11 mouse cellular contexts compared by ENCODE assay signal in the genomic region with DNA sequence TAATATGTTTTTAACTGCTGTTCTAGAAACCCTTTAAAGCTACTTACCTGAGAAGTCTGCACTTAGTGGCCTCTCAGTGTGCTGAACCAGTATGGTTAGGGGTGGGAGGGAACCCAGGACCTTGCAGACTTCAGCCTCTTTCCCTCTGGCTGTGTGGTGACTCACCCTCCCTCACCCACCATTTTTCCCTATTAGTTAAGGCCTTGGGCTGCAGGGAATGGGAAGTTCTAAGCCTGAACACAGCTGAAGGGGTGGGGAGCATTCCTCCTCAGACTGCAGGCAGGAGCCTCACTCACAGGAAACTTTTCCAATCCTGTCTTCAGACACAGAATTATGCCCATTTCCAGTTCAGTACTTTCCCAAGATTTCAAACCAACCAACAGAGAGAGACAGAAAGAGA. TPM values are rescaled to one million over a fixed set of nuclear protein-coding genes. Genes with fewer than 3 reads are reported as not detected.
DNase-seq lines count a peak whose midpoint lies in the region; ATAC-seq and TF ChIP-seq lines count a peak whose summit lies in the region.
"Had no signal": no experiment of that assay in that cellular context is flagged by ENCODE, and none has a peak within 500 bp of the region (broad histone marks: within the 10 kb centered on the region; RNA-seq: fewer than 3 reads in every experiment).

No protein-coding gene starts in this region.

- H3K4me3 ChIP-seq in heart, embryonic 14.5 days (ENCODE audit: control insufficient read depth in 1 of 2, insufficient read depth in 1 of 2, low read depth in 1 of 2, low read length in 2 of 2): no peak overlapping the region
- H3K4me3 ChIP-seq in bone marrow macrophage, adult 2 months (ENCODE audit: insufficient read depth, low read length): 0 out of 2 replicates have a peak overlapping the region, but pooled peaks have one; percentile 91
- H3K4me3 ChIP-seq in limb, embryonic 15.5 days: no peak overlapping the region
- H3K4me3 ChIP-seq: midbrain, embryonic 15.5 days had no signal

- peaks cover 11 to 25% of the 10 kb centered on the region in 2 experiments for H3K4me1 ChIP-seq in heart, embryonic 14.5 days (ENCODE audit: control insufficient read depth in 2 of 2, insufficient read depth in 2 of 2, low read length in 2 of 2)
- H3K4me1 ChIP-seq in bone marrow macrophage, adult 2 months (ENCODE audit: control insufficient read depth, insufficient read depth, low read length): peaks cover 53% of the 10 kb centered on the region
- H3K4me1 ChIP-seq in limb, embryonic 15.5 days: peaks cover 29% of the 10 kb centered on the region

- peaks cover 10% of the 10 kb centered on the region for H3K36me3 ChIP-seq in heart, embryonic 14.5 days (ENCODE audit: control insufficient read depth, insufficient read depth, low read length)
- H3K36me3 ChIP-seq in limb, embryonic 15.5 days: peaks cover 7% of the 10 kb centered on the region
- H3K36me3 ChIP-seq: midbrain, embryonic 15.5 days had no signal

- H3K9ac ChIP-seq in heart, embryonic 14.5 days (ENCODE audit: low read length): no peak overlapping the region
- no peak overlapping the region for H3K9ac ChIP-seq in limb, embryonic 15.5 days
- H3K9ac ChIP-seq: forebrain, postnatal 0 days; midbrain, embryonic 15.5 days had no signal

- H3K27ac ChIP-seq in heart, embryonic 14.5 days (replicated peaks in 1 of 2; ENCODE audit: control insufficient read depth in 1 of 2, insufficient read depth in 1 of 2, low read depth in 2 of 2, low read length in 2 of 2): peak overlapping the region in 1 of 2 experiments; percentile 6; a peak in 2 of 4 replicates
- peak overlapping the region; percentile 89 for H3K27ac ChIP-seq in bone marrow macrophage, adult 2 months (ENCODE audit: insufficient read depth, low read depth, low read length)
- 0 out of 2 replicates have a peak overlapping the region, but pooled peaks have one; percentile 38 for H3K27ac ChIP-seq in limb, embryonic 15.5 days
- H3K27ac ChIP-seq: midbrain, embryonic 15.5 days had no signal

- intact Hi-C loops in heart, postnatal 36 days (cut with DNase I): no loop called here

- no peak for TF ChIP-seq POLR2A in bone marrow macrophage, adult 2 months (IDR thresholded peaks at IDR 0.05; ENCODE audit: borderline replicate concordance, low read depth, low read length)

- H3K27me3 ChIP-seq in heart, embryonic 14.5 days (ENCODE audit: control insufficient read depth, insufficient read depth, low read length): no peaks in the 10 kb centered on the region
- no peaks in the 10 kb centered on the region for H3K27me3 ChIP-seq in limb, embryonic 15.5 days
- H3K27me3 ChIP-seq: midbrain, embryonic 15.5 days had no signal

- no peak for DNase-seq in heart, postnatal 36 days
- DNase-seq in 416B (ENCODE audit: low read depth) (peak; percentile 49), MN1 (ENCODE audit: low spot score) (no peak)
- no peak for DNase-seq in left cerebral cortex, adult 8-10 months (ENCODE audit: low spot score in 2 of 2)
- no peak for DNase-seq in ovary, postnatal 14 days (ENCODE audit: low spot score)
- DNase-seq: forebrain, postnatal 0 days; thymus, adult 18-20 months had no signal

- ATAC-seq in heart, embryonic 14.5 days (ENCODE audit: insufficient number of reproducible peaks, insufficient read depth, low FRiP score, low read depth): no peak
- no peak for ATAC-seq in limb, embryonic 15.5 days (ENCODE audit: insufficient number of reproducible peaks, low FRiP score, low TSS enrichment, low read depth)
- ATAC-seq: forebrain, postnatal 0 days; midbrain, embryonic 15.5 days had no signal

- H3K9me3 ChIP-seq in heart, embryonic 14.5 days (ENCODE audit: control insufficient read depth, low read length): no peaks in the 10 kb centered on the region
- H3K9me3 ChIP-seq in limb, embryonic 15.5 days: no peaks in the 10 kb centered on the region
- H3K9me3 ChIP-seq: midbrain, embryonic 15.5 days had no signal

- H3K4me2 ChIP-seq in heart, embryonic 14.5 days (ENCODE audit: low read length): 0 out of 2 replicates have a peak overlapping the region, but pooled peaks have one; percentile 92
- no peak overlapping the region for H3K4me2 ChIP-seq in limb, embryonic 15.5 days
- H3K4me2 ChIP-seq: midbrain, embryonic 15.5 days had no signal

- TF ChIP-seq CTCF in bone marrow macrophage, adult 2 months (IDR thresholded peaks at IDR 0.05; ENCODE audit: low read depth, low read length): no peak

RNA-seq across cellular contexts. Expression of a gene that starts 3.1 kb away (rescaled TPM):
- 694 and 725 TPM in 2 replicates for polyA plus RNA-seq in heart, embryonic 14.5 days (2014; fragmentation: Nextera tagmentation; extraction: Ambion mirVana)
- 100 to 1,000 TPM; 103 to 108 TPM for total RNA-seq in heart, postnatal 36 days (2021)
- polyA plus RNA-seq in bone marrow macrophage, adult 2 months (2012; ENCODE audit: insufficient read depth, insufficient read length, missing spikeins): 531 and 533 TPM in 2 replicates
- polyA plus RNA-seq in limb, embryonic 15.5 days (2015; fragmentation: Nextera tagmentation; extraction: Ambion mirVana): 621 and 657 TPM in 2 replicates
- 100 to 1,000 TPM in 3 of 4 experiments, 10 to 100 TPM in 1; 97.3 to 121 (median 112) TPM for total RNA-seq in left cerebral cortex, adult 8-10 months (2022)

RNA-seq across cellular contexts. Expression of a gene that starts 5.9 kb away (rescaled TPM):
- polyA plus RNA-seq in heart, embryonic 14.5 days (2014; fragmentation: Nextera tagmentation; extraction: Ambion mirVana): 88.6 and 90.1 TPM in 2 replicates
- total RNA-seq in heart, postnatal 36 days (2021): 10 to 100 TPM; 69.7 to 74.8 TPM
- polyA plus RNA-seq in bone marrow macrophage, adult 2 months (2012; ENCODE audit: insufficient read depth, insufficient read length, missing spikeins): 70.1 and 70.9 TPM in 2 replicates
- 99.6 and 108 TPM in 2 replicates for polyA plus RNA-seq in limb, embryonic 15.5 days (2015; fragmentation: Nextera tagmentation; extraction: Ambion mirVana)
- 100 to 1,000 TPM; 103 to 109 (median 105) TPM for total RNA-seq in left cerebral cortex, adult 8-10 months (2022)

RNA-seq across cellular contexts. Expression of a gene that starts 35.8 kb away (rescaled TPM):
- polyA plus RNA-seq in heart, embryonic 14.5 days (2014; fragmentation: Nextera tagmentation; extraction: Ambion mirVana): 36.5 and 39.4 TPM in 2 replicates
- 10 to 100 TPM; 59.3 to 62.3 TPM for total RNA-seq in heart, postnatal 36 days (2021)
- polyA plus RNA-seq in bone marrow macrophage, adult 2 months (2012; ENCODE audit: insufficient read depth, insufficient read length, missing spikeins): 10.5 and 11.2 TPM in 2 replicates
- 44.3 and 47.6 TPM in 2 replicates for polyA plus RNA-seq in limb, embryonic 15.5 days (2015; fragmentation: Nextera tagmentation; extraction: Ambion mirVana)
- 10 to 100 TPM; 37.0 to 40.4 (median 39.4) TPM for total RNA-seq in left cerebral cortex, adult 8-10 months (2022)

RNA-seq across cellular contexts. Expression of a gene that starts 35.9 kb away (rescaled TPM):
- polyA plus RNA-seq in heart, embryonic 14.5 days (2014; fragmentation: Nextera tagmentation; extraction: Ambion mirVana): 229 and 289 TPM in 2 replicates
- 100 to 1,000 TPM; 237 to 241 TPM for total RNA-seq in heart, postnatal 36 days (2021)
- 499 and 511 TPM in 2 replicates for polyA plus RNA-seq in bone marrow macrophage, adult 2 months (2012; ENCODE audit: insufficient read depth, insufficient read length, missing spikeins)
- 470 and 473 TPM in 2 replicates for polyA plus RNA-seq in limb, embryonic 15.5 days (2015; fragmentation: Nextera tagmentation; extraction: Ambion mirVana)
- total RNA-seq in left cerebral cortex, adult 8-10 months (2022): 100 to 1,000 TPM; 164 to 176 (median 168) TPM

RNA-seq across cellular contexts. Expression of a gene that starts 45.1 kb away (rescaled TPM):
- polyA plus RNA-seq in heart, embryonic 14.5 days (2014; fragmentation: Nextera tagmentation; extraction: Ambion mirVana): 10.4 and 11.2 TPM in 2 replicates
- 1 to 10 TPM; 4.0 to 5.2 TPM for total RNA-seq in heart, postnatal 36 days (2021)
- 4.5 and 6.5 TPM in 2 replicates for polyA plus RNA-seq in bone marrow macrophage, adult 2 months (2012; ENCODE audit: insufficient read depth, insufficient read length, missing spikeins)
- 8.3 and 9.5 TPM in 2 replicates for polyA plus RNA-seq in limb, embryonic 15.5 days (2015; fragmentation: Nextera tagmentation; extraction: Ambion mirVana)
- total RNA-seq in left cerebral cortex, adult 8-10 months (2022): 10 to 100 TPM; 26.3 to 32.2 (median 28.2) TPM
